Mouse (Mus musculus) forebrain, postnatal 0 days (tissue): Measurements from ENCODE around the gene Sfmbt1. TPM values are rescaled to one million over a fixed set of nuclear protein-coding genes. Genes with fewer than 3 reads are reported as not detected.
A peak's percentile ranks its signal among the peaks of the same experiment; 100 is the strongest.
"Not testable (repeated sequence)": the region's sequence is repeated elsewhere in the genome, so short reads cannot be mapped to it uniquely, and the experiment has no call there.

ENCODE experiments used
- ATAC-seq: fragments of 200-750 bp; cut with Nextera tagmentation; 2 replicates; pipeline ENCODE4 v1.8.0; 2017; ENCODE audit warnings: mild to moderate bottlenecking, moderate library complexity
- DNase-seq: peaks from one replicate; pipeline ENCODE4 v3.0.0-alpha.2; 2015
- H3K27ac ChIP-seq: fragments of 300-500 bp; sonication (generic); 2 replicates; pipeline ENCODE4 v1.5.1; 2014; ENCODE audit warnings: low read depth, mild to moderate bottlenecking, antibody characterized with exemption, low read length, moderate library complexity, mixed read lengths
- H3K27me3 ChIP-seq: fragments of 300-500 bp; sonication (generic); 2 replicates; pipeline ENCODE4 v1.6.1; 2014; ENCODE audit warnings: mild to moderate bottlenecking, low read length, mixed read lengths; ENCODE audit not compliant: insufficient read depth
- H3K36me3 ChIP-seq: fragments of 300-500 bp; sonication (generic); 2 replicates; pipeline ENCODE4 v1.6.1; 2014; ENCODE audit warnings: mild to moderate bottlenecking, moderate library complexity; ENCODE audit not compliant: insufficient read depth
- H3K4me1 ChIP-seq: fragments of 300-500 bp; sonication (generic); 2 replicates; pipeline ENCODE4 v1.6.1; 2014; ENCODE audit warnings: antibody characterized with exemption; ENCODE audit not compliant: insufficient read depth
- H3K4me2 ChIP-seq: fragments of 300-500 bp; sonication (generic); 2 replicates; pipeline ENCODE4 v1.6.1; 2014; ENCODE audit warnings: low read depth, mild to moderate bottlenecking, moderate library complexity
- H3K4me3 ChIP-seq: fragments of 300-500 bp; sonication (generic); 2 replicates; pipeline ENCODE4 v1.5.1; 2014; ENCODE audit warnings: low read depth, low read length, mixed read lengths
- H3K9ac ChIP-seq: fragments of 300-500 bp; sonication (generic); 2 replicates; pipeline ENCODE4 v1.6.1; 2014; ENCODE audit warnings: mild to moderate bottlenecking
- H3K9me3 ChIP-seq: fragments of 300-500 bp; sonication (generic); 2 replicates; pipeline ENCODE4 v1.6.1; 2016; ENCODE audit warnings: low read length
- CTCF ChIP-seq: sonication (generic); IDR thresholded peaks from 2 replicates; pipeline ENCODE4 v1.5.1; 2016; ENCODE audit warnings: antibody characterized with exemption, control low read depth, low read depth
- WGBS: fragments of 180-500 bp; shearing (Covaris S2); extraction: QIAGEN DNeasy Blood & Tissue Kit; methylation state at CpG from one replicate; pipeline ENCODE4 v1.1.7; 2014; 5-methylcytosine and 5-hydroxymethylcytosine counted together
- polyA plus RNA-seq: library from polyadenylated mRNA; unstranded; fragments of >200 nt; fragmentation: Nextera tagmentation; extraction: Ambion mirVana; gene quantifications from 2 replicates; pipeline ENCODE4 v1.2.1, GENCODE M21; 2015
- total RNA-seq: library from RNA; depleted of rRNA; stranded (reverse); fragments of >200 nt; gene quantifications from 2 replicates; pipeline ENCODE4 v1.2.3, GENCODE M21; 2014

Sfmbt1 gene
- total and polyA plus RNA-seq, 2 experiments from 2014 or later = 13.3 to 15.5 TPM

DNA sequence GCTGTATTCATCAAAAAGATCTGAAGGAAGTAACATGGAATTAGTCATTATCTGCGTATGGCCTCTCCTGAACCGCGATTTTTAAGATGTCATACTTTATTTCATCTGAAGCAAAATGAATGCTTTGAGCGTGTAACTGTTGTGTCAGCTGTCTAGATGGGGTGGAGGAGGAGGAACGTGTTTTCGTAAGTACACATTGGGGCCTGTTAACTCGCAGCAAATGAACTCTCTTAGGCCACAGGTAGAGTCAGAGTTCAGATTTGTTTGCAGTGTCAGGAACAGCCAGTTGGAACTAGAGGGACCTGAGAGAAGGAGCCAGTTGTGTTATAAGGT lies 2.3 kb downstream of the Sfmbt1 start:
- Histone ChIP-seq H3K4me3 (peak overlapping the region; percentile 92), H3K9me3 (no peaks in the 10 kb centered on the region), H3K27me3 (no peaks in the 10 kb centered on the region), H3K36me3 (no peaks in the 10 kb centered on the region), H3K4me1 (peaks cover 9% of the 10 kb centered on the region; the same call in 1 of the 2 replicates), H3K27ac (no peak overlapping the region), H3K9ac (no peak overlapping the region; the same call in 1 of the 2 replicates), H3K4me2 (peak overlapping the region; percentile 63)
- DNase-seq (no peak), ATAC-seq (no peak)
- TF ChIP-seq CTCF = no peak
- WGBS = 3% methylated on average over 7 of the region's 7 CpGs

GRCm38 (mm10) chr14:30718696-30719095 lies 4.0 kb downstream of the Sfmbt1 start:
- not testable (repeated sequence) for H3K27ac ChIP-seq, DNase-seq

GRCm38 (mm10) chr14:30719514-30719913 lies 4.9 kb downstream of the Sfmbt1 start:
- no peak for ATAC-seq

More at GRCm38 (mm10) chr14:30718696-30719095, 4.0 kb downstream of the Sfmbt1 start:
- H3K36me3 ChIP-seq, H3K4me3 ChIP-seq, ATAC-seq, H3K4me2 ChIP-seq, H3K9me3 ChIP-seq, H3K27me3 ChIP-seq, H3K4me1 ChIP-seq, H3K9ac ChIP-seq: not testable (repeated sequence)
- WGBS = 92% methylated on average over 1 of the region's 1 CpGs

GRCm38 (mm10) chr14:30721850-30722249 lies 7.2 kb downstream of the Sfmbt1 start:
- DNase-seq = no peak
- Histone ChIP-seq H3K4me3 (no peak overlapping the region), H3K4me2 (no peak overlapping the region), H3K9ac (no peak overlapping the region), H3K4me1 (peaks cover 4% of the 10 kb centered on the region; the same call in 1 of the 2 replicates), H3K9me3 (no peaks in the 10 kb centered on the region), H3K27me3 (no peaks in the 10 kb centered on the region), H3K27ac (no peak overlapping the region), H3K36me3 (no peaks in the 10 kb centered on the region)
- no peak for ATAC-seq
- WGBS = 63% methylated on average over 1 of the region's 1 CpGs
- TF ChIP-seq CTCF = no peak

More at GRCm38 (mm10) chr14:30719514-30719913, 4.9 kb downstream of the Sfmbt1 start:
- H3K36me3 ChIP-seq = no peaks in the 10 kb centered on the region
- WGBS = 69% methylated on average over 1 of the region's 1 CpGs
- H3K27me3 ChIP-seq = no peaks in the 10 kb centered on the region
- H3K27ac ChIP-seq = no peak overlapping the region
- H3K9ac ChIP-seq = no peak overlapping the region
- peaks cover 9% of the 10 kb centered on the region; the same call in 1 of the 2 replicates for H3K4me1 ChIP-seq
- no peak for TF ChIP-seq CTCF
- H3K4me3 ChIP-seq = no peak overlapping the region
- no peaks in the 10 kb centered on the region for H3K9me3 ChIP-seq
- H3K4me2 ChIP-seq = no peak overlapping the region
- no peak for DNase-seq

- no peaks in the 10 kb centered on the region for H3K9me3 ChIP-seq
- no peak for TF ChIP-seq CTCF
- H3K9ac ChIP-seq = no peak overlapping the region
- H3K4me1 ChIP-seq = peaks cover 4% of the 10 kb centered on the region; the same call in 1 of the 2 replicates
- no peak overlapping the region for H3K4me3 ChIP-seq
- H3K27ac ChIP-seq = no peak overlapping the region
- no peak for ATAC-seq
- H3K27me3 ChIP-seq = no peaks in the 10 kb centered on the region
- H3K36me3 ChIP-seq = no peaks in the 10 kb centered on the region
- DNase-seq = no peak
- H3K4me2 ChIP-seq = no peak overlapping the region
- 87% methylated on average over 5 of the region's 5 CpGs for WGBS
Observed at GRCm38 (mm10) chr14:30722406-30722805, 7.8 kb downstream of the Sfmbt1 start.

GRCm38 (mm10) chr14:30731896-30732295 lies 17.2 kb downstream of the Sfmbt1 start:
- no peak overlapping the region for H3K4me2 ChIP-seq
- no peak overlapping the region for H3K4me3 ChIP-seq
- H3K36me3 ChIP-seq = no peaks in the 10 kb centered on the region
- WGBS = 52% methylated on average over 3 of the region's 3 CpGs
- no peak overlapping the region for H3K27ac ChIP-seq
- H3K4me1 ChIP-seq = no peaks in the 10 kb centered on the region
- H3K9me3 ChIP-seq = no peaks in the 10 kb centered on the region
- no peak overlapping the region for H3K9ac ChIP-seq
- DNase-seq (no peak), ATAC-seq (no peak)
- no peak for TF ChIP-seq CTCF
- no peaks in the 10 kb centered on the region for H3K27me3 ChIP-seq

DNA sequence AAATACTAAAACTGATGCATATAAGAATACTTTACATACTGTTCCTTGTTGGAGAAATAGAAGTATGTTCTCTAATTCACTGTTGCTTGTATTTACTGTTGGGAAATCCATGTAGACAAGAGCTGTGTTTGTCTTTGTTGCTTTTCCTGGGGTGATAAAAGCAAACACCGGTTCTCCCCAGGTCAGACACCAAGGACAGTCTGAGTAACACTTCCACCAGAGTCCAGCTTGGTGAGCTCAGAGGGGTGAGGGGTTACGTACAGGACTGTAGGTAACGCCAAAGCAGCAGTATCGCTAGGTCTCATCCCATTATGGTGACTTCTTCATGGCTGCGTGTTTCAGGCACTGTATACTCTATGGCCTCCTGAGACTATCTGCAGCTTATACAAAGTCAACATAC lies 20.0 kb downstream of the Sfmbt1 start:
- H3K27me3 ChIP-seq = no peaks in the 10 kb centered on the region
- WGBS = 96% methylated on average over 5 of the region's 5 CpGs
- TF ChIP-seq CTCF = no peak
- H3K36me3 ChIP-seq = no peaks in the 10 kb centered on the region
- no peaks in the 10 kb centered on the region for H3K4me1 ChIP-seq
- no peaks in the 10 kb centered on the region for H3K9me3 ChIP-seq
- DNase-seq (no peak), ATAC-seq (no peak)
- H3K27ac ChIP-seq = no peak overlapping the region
- H3K4me2 ChIP-seq = no peak overlapping the region
- H3K4me3 ChIP-seq = no peak overlapping the region
- H3K9ac ChIP-seq = no peak overlapping the region

DNA sequence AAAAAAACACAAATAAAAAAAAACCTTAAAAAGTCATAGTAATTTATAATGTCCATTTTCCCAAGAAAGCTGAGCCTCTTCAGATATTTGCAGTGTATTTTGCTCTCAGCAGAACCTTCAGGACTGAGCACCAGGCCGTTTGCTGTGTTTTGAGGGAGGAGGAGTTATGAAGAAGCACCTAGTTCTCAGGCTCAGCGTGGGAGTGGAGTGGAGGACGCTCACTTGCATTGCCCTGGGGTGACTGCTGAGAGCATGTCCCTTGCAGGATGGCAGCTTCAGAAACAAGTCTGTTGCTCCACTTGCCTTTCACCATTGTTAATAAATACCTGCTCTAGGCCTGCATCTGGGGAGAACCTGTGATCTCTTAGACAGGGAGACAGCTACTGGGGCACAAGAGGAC lies 21.2 kb downstream of the Sfmbt1 start:
- Histone ChIP-seq H3K9ac (no peak overlapping the region), H3K9me3 (no peaks in the 10 kb centered on the region), H3K36me3 (no peaks in the 10 kb centered on the region), H3K4me2 (no peak overlapping the region), H3K27ac (no peak overlapping the region), H3K4me1 (no peaks in the 10 kb centered on the region), H3K27me3 (no peaks in the 10 kb centered on the region), H3K4me3 (no peak overlapping the region)
- WGBS = 86% methylated on average over 3 of the region's 3 CpGs
- DNase-seq = no peak
- ATAC-seq = no peak
- TF ChIP-seq CTCF = no peak
